Mouse (Mus musculus): Measurements from ENCODE around the gene Npvf.

The Npvf gene

DNA sequence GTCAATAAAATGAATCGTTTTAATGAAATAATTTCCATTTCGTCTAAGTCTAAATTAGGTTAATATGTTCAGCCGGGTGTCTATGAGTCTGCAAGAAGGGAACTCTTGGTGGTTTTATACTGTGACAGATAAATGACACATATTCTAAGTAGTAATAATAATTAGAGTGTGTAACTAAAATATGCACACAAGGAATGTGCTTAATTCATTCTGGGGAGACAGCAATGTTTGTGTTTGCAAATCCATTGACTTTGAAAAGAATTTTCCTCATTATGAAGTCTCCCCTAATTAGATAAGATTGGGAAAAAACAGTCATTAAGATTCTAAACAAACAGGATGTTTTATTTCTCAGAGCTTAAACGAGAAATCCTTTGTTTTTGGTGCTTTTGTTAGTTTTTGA is at the start of gene Npvf:
TSS of gene Npvf (minus strand) at position 84 of the 400 bp plus-strand sequence.
- no peak for DNase-seq

DNA sequence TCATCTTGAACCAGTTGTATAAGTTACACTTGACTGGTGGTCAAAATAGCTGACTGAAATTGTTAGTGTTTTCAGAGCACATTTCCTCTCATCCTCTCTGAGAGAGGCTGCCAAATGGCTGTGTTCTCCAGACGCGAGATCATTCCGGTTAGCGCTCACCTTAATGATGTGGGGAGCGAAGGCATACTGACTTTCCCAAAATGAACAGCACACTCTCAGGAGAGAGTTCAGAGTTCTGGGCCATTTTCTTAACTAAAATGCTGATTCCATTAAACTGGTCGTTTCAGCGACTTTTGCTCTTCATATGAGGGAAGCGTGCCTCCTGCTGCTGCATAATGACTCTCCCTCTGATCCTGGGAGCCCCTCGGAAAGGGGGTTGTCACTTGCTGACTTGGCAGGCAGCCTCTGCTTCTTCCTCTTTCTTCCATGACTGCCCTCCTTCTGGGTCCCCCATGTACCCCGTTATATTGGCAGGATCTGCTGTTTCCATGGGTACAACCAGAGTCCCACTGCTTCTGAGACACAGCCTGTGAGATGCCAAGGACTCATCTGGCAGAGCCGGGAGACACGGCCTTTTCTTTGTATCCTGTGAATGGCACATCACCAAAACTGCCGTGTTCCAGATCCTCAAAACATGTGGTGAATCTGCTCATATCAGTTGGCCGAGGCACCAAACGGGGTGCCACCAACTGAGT is 35.0 kb upstream of the Npvf start:
- no peak for DNase-seq

DNA sequence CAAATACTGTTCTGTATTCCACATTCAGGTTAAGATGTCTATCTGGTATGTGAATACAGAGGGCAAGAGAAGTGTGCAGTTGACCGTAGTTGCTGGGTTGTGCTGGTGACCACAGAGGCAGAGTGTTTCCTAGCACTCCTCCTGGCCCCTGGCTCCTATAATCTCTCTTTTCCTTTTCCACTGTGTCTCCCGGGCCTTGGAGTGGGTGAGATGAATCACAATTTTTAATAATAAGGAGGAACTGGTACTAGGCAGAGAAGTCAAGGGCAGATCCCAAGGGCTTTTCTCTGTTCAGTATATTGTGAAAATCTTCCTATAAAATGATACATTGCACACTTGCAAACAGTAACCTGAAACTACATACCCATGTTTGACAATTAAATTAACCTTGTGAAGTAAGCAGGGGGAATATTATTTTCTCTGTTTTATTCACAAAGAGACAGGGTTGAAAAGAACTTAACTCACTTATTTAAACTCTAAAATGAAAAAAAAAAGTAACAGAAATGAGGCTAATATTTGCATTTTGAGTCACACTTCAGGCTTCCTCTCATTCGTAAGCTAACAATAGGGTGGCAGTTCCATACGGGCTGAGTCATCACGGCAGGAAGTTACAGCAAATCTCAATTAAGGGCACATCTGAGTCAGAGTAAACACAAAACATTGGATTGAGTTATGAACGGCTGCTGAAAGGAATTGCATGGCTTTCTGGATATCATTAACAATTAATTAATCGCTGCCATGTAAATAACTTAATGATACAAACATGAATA is 30.6 kb upstream of the Npvf start:
- no peak for DNase-seq

DNA sequence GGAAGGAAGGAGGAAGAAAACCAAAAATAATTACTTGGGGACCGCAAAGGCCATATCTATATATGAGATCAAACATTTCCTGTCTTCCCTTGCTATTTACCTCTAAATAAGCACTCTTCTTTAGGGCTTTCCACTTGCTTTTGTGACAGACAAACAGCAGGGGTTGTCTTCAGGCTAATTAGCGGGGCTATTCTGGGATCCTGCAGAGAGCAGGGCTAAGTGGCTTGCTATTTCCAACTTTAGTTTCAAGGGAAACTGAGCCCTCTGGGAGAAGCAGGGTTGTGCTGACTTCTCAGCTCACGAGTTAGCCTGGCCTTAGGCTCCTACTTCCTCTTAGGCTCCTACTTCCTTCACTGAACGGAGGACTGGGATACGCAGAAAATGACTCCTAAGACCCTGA is 27.3 kb upstream of the Npvf start:
- no peak for DNase-seq

DNA sequence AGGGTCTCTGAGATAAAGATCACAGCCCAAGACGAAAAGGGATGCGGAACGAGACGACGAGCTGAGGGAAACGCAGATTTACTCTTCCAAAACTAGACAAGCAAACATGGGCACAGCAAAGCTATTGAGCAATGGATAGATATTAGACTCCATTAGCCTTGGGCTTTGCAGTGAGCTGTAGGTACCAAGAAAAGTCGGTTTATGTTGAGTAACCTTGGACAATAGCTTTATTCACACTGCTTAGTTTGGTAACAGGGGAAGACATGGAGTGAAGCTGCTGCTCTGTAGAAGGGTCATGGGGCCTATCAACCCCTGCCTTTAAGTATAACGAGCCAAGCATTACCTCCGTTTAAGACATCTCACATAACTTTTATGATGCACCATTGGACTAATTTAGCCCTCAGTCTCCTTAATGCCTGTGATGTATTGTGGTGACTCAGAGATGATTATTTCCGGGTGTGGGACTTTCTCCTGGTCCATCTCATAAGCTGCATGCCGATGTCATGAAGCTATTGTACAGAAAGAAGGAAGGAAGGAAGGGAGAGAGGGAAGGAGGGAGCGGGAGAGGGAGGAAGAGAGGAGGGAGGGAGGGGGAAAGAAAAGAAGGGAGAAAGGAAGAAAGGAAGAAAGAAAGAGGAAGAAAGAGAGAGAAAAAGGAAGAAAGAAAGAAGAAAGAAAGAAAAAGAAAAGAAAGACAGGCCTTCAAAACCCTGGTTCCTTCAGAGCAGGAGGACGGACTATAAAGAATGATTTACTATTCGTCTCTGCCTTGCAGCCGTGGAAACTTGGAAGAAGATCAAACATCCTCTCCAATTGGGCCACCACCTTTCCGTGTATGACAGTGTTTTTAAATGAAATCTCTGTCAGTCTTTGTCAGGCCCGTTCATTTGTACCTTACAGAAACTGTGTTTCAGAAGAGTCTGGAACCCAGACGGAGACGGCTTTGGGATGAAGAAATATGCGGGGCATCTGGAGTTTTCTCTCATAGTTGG is 26.3 kb upstream of the Npvf start:
- no peak for DNase-seq

DNA sequence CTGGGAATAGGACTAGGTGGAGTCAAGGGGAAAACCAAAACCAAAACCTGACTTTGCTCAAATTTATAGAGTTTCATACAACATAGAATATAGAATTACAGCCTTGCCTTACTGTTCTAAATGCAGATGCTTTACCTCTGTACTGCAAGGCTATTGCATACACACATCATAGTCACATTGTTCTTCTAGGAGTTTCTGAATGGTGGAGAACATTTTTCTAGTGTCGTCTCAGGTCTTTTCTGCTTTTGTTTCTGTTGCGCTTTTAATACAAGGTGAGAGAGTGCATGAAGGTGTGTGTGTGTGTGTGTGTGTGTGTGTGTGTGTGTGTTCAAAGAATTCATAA is 25.2 kb upstream of the Npvf start:
- DNase-seq = no peak

DNA sequence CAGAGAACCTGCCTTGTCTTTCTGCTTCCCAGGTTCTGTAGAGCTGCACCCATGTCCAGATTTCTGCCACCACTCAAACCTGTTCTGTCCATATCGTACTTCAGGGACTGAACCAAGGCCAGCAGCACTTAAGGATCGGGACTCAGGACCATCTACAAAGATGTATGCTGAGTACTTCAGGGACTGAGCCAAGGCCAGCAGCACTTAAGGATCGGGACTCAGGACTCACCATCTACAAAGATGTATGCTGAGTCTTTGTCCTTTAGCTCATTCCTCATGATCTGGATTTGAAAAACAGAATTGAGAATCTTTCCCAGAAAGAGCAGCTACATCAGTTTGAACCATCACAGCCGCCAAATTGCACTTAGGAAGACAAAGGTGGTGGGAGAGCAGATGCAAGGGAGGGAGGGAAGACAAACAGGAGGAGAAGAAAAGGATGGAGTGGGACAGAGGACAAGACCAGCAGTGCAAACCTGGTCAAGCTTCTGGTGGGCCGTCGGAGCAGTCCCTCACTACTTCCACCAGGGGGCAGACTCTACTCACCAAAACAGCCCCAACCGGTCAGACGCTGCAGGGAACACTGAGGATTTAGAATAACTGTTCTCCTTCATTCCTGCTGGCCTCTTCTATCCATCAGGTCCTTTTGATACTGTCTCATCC is 24.7 kb upstream of the Npvf start:
- DNase-seq = peak; percentile 45

DNA sequence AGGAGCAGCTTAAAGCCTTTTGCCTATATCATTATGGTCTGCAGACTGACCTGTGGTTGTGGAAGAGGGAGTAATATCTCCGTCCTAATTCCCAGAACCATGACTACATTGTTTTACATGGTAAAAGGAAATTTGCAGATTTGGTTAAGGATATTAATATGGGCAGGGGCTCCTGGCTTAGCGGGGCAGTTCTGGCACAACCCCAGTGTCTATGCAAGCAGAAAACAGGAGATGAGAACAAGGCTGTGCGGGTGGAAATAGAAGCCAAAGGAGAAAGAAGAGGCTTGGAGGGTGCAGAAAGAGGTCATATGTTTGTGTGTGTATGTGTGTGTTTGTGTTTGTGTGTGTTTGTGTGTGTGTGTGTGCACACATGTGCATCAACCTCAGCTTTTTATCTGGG is 17.0 kb upstream of the Npvf start:
- no peak for DNase-seq

DNA sequence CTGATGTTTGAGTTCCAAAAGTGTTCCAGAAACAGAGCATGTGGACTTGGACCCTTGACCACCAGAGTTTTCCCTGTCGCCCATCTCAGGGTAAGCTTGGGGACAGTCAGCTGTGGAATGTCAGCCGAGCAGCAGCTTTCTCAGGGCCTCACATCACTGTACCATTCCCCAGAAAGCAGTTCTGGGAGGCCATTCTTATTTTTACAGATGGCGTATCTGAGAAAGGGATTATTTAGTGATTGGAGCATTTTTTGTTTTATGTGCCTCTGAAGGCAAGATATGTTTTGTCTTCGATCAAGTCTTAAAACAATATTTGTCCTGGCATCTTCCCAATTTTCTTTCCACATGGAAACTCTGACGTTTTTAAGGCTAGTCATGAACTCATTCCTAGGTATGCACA is 12.7 kb upstream of the Npvf start:
- no peak for DNase-seq

DNA sequence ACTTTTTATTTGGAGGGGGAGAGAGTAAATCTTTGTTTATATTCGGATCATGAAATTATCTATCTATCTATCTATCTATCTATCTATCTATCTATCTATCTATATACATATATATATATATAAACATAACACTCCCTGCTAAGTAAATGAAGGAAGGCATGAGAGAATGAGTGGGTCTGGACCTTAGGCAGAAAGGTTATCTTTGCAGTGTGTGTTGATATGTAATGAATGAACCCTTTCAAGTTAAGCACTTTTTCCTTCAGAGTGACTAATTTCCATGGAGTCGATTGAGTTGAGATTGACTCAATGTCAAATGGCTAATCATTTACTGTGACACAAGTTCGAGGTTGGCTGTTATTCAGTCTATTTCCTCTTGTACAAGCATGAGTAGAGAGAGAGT is 10.8 kb upstream of the Npvf start:
- DNase-seq = no peak

DNA sequence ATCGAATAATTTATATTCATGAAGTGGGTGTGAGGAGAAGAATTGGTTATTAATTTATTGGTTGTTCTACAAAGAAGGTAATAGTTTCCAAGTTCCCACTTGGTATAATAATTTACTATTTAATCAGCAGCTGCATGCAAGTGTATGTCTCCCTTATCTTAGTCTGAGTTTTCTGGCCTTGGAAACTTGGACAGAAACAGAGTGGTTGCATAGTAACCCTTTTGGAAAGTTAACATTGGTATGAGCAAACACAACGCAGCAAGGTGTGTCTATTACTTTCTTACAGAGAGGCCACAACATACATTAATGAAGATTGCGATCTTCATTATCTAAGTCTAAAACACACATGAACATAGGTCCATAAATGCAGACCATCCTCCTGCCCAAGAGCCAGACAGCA is 10.0 kb upstream of the Npvf start:
- no peak for DNase-seq

DNA sequence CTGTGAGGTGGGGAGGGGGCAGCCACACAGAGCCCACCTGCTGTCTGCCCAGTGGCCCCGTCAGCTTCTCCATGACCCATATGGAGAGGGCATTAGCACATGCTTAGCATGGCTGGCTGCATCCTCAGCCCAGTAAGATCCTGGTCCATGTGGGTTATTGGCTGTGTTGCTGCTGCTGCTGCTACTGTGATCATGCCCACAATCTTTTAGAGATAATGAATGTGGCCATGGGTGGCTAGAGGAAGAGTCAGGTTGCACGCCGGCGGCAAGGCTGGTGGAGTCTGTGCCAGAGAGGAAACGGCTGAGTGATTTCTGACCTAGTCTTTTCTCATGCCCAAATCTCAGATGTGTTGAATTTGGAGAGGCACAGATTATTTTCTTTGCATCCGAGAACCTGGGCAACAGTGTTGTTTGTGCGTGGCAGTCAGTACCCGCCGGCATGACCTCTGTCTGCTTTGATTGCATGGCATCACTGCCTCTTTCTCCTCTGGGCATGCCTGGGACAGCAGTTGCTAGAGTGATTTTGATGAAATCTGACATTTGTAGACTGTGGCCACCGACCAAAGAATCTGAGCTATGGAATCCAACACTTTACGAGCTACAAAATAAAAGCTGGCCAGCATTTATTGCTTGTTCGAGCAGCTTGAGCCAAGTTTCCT is 8.8 kb upstream of the Npvf start:
- no peak for DNase-seq

DNA sequence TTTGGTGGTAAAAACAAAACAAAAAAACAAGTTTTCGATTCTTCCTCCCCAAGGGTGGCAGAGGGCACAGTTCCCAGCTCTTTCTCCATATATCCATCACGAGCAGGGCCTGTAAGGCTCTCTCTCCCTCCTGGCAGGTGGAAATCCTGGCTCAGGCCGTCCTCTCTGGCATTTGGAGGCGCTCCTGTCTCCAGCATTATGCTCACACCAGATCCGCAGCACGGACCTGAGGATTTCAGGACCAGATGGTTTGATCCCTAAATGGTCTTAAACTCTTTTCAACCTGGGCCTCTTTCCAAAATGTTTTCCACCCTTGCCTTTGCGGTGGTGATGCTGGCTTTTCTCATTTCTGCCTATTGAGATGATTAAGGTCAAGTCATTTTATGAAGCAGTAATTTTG is 7.5 kb upstream of the Npvf start:
- no peak for DNase-seq

DNA sequence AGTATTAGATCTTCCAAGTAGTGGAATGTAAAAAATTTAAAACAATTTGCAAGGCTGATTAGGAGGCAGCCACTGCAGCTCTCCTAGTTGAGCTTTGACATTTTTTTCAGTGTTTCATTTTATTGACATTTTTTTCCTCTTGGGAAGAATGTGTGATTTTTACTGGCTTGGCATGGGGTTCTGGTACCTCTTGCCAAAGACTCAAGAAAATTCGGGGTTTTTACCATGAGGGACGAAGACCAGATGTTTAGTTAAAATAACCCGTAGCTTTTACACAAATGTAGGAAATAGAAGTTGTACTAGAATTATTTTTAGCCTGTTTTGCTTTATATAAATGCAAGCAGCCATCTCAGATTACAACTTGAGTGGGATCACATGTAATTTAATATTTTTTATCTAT is 4.2 kb upstream of the Npvf start:
- DNase-seq = no peak

DNA sequence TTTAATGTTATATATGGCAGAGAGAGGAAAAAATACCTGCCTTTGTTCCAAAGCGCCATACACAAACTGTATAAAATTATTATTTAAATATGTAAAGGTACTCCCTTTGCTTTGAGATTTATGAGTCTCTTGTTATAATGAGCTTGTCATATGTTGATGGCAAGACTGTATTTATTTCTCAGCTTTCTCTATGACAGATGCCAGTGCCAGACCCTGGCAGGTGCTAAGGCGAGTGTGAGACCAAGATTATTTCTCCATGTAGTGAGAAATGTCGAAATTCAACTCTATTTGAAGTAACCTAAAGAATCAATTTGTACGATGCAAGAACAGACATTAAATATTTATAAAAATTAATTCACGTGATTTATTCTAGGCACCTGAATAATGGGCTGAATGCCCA is 3.8 kb upstream of the Npvf start:
- no peak for DNase-seq

DNA sequence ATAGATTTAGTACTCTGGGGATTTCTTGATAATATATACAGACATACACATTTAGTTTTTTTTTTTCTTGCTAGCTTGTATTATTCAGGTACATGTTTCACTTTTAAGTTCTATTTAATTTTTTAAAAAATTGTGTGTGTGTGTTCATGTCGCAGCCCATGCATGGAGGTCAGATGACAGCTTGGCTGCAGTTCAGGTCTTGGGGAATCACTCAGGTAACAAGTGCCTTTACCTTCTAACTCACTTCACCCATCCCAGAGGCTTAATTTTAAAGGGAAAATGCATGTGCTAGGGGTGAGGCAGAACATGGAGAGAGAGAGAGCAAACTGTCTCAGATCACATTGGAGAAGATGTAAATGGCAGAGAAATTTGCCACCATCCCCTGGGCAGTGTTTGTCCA is 2.2 kb upstream of the Npvf start:
- no peak for DNase-seq

DNA sequence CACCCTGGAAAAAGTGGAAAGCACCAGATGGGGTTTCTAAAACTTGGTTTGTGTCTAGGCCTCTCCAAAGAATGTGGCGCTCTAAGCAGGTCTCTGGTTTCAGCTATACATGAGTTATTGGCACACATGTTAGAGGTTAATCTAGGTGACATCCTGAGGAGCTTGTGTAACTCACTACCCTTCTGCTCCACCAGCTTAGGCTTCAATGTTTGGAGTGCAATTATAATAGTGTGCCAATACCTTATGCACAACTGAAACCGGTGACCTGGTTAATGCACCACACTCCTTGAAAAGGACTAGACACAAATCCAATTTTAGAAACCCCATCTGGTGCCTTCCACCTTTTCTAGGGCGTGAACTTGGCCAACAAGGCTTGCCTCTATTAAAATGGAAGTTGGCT is 1.7 kb upstream of the Npvf start:
- DNase-seq = no peak

DNA sequence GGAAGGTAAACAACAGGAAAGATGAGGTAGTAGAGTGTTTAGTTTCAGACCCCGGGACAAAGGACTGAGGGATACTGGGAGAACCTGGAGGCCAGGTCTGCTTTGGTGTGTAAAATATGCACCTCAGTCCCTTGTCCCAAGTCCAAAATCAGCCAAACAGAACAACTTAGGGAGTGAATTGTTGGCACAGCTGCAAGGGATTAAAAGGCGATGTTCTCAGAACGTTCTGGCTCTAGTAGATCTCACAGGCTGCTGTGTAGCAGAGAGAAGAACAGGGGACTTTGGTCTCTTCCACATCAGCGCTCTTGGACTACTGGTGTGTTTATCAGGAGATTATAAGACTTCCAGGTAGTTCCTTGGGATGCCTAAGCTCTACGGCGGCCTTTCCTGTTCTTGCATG is 6.6 kb downstream of the Npvf start:
- DNase-seq = no peak

DNA sequence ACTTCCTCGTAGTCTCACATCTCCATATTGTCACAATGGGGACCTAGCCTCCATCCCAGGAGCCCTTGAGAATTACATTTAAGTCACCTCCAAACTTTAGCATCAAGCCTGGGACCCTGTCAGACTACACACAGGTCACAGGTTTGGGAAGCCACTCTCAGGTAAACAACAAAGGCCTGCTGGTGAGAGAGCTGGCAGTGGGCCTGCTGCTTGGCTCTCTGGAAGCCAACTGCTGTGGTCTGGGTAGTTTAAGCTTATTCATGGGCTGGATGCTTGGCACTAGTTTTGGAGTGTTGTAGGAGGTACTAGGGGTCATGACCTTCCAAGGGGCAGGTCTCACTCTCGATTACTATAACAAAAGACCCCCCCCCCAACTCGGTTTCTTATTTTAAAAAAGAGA is 7.6 kb downstream of the Npvf start:
- no peak for DNase-seq

DNA sequence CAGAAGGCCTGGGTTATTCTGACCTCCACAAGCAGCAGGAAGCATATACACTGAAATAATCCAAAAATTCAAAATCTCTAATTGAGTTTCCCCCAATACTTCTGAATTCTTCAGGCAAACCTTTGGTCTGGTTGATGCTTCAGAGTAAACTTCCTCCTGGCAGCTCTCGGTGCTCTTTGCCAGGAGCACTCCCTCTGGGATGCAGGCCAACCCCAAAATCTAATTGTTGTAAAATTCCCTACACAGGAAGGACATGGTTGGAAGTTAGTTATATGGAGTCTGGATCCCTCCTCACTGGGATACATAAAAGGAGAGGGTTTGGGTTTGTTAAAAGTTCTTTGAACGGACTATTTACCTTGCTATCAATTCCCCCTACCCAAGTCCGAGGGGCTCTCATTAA is 9.5 kb downstream of the Npvf start:
- no peak for DNase-seq

DNA sequence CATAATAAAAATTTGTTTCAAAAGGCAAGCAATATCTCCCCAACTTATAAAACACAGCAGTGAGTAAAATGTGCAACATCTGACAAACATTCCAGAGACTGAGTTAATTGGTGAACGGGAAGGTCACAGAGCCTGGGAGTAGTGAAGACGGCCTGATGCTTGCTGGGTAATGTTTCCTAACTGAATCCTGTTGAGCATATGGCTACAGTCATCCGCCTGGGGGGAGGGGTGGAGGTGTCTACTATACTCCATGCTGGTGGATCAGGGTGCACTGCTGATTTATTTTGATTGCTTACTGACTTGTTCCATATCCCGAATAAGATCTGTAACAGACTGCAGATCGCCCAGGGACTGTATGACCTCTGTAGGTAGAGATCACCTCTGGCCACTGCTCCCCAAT is 12.3 kb downstream of the Npvf start:
- no peak for DNase-seq

DNA sequence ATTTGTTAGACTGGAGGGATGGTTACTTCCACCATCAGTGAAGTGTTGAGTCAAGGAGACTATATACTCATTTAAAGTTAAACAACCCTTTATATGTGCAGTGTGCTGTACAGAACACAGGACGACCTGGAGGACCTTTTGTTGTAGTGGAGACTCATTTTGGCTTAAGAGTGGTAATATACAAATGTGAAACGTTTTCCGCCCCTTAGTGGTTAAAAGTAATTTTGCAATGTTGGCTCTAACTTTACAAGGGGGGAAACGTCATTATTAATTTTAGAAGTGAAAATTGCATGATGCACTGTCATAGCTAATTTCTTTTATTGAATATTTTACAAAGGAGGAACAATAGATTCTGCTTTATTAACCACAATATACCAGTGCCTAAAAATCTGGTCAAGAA is 13.9 kb downstream of the Npvf start:
- no peak for DNase-seq

DNA sequence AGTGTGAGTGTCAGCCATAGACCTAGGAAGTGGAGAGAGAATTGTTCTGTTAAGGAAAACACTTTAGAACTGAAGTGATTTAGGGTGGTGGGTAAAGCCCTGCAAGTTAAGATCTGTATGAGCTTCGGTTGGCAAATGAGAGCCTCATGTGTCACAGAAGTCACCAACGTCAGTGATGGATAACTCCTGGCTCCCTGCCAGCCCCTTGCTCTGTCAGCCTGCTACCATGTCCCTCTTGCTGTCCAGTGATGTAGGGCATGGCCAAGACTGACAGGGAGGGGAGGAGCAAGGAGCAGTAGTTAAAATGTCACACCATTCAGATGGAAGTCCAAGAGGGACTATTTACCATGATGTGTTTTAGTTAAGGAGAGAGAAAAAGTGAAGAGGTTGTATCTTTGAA is 14.6 kb downstream of the Npvf start:
- DNase-seq = no peak

Data from thymus, postnatal 25 days (tissue).